Mouse (Mus musculus): ENCODE results near the gene Tex38.

DNA sequence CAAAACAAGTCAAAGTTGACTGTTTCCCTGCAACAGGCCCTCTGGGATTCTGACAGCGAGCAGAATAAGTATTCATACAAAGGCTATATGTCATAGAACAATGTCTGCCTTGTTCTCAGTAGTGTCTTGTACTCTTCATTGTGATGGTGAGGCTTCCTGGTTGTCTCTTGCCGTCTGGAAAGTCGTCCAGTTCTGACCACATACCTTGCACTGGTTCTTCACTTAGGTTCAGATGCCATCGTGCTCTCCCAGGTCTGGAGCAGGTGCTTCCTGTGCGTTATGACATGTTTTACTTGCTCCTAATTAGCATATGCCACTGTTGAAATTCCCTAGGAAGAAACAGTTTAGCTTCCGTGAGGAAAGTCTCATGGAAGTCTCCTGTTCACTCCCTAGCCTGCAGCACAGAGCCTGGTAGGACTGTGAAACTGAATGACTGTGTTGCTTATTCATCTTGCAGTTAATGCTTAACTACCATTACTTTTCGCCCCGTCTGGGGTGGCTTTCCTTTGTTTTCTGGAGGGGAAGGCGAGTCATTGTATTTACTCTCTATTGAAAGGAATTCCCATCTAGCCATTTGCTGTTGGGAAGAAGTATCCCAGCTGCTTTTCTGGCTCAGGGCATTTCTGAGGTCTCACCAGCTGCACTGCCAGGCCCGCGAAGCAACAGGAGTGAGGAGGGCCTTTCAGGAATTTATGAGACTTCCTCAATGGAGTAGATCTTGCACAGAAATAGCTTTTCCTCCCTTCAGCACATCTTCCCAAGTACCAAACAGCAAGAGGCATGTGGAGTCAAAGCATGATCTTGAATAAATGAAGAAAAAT, 13.0 kb downstream of the Tex38 start:
- no peak for TF ChIP-seq POLR2A (IDR thresholded peaks at IDR 0.05; ENCODE audit: low read depth, low read length)
- TF ChIP-seq CTCF (IDR thresholded peaks at IDR 0.05; ENCODE audit: borderline replicate concordance, insufficient read depth, low read length): no peak

Data from embryonic fibroblast, embryonic 13.5 days (primary cell).